Mouse (Mus musculus): ENCODE measurements around the gene C1ra. TPM values are rescaled to one million over a fixed set of nuclear protein-coding genes. Genes with fewer than 3 reads are reported as not detected.
"Not testable (repeated sequence)": the region's sequence is repeated elsewhere in the genome, so short reads cannot be mapped to it uniquely, and the experiment has no call there.

Gene C1ra
- polyA plus RNA-seq, 1 experiment from 2014 or later = 0.20 TPM

DNA sequence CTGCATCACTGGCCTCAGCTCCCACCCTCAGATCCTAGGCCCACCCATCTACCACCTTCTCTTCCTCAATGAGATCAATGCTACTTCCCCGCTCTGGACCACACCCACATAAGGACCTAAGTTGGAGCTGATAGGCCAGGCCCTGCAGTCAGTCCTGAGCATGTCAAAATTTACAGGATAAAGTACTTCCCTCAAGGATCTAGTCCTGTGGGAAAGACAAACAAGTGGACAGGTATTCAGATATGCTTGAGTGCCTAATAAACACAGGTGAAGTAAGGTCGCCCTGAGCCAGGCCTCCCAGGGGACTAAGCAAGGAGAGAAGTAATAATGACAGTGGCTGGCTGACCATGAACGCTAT is 32.7 kb upstream of the C1ra start:
- DNase-seq (ENCODE audit: low spot score) = no peak
- Histone ChIP-seq H3K4me3 (ENCODE audit: low read depth, low read length) (no peak overlapping the region), H3K9ac (replicated peaks; ENCODE audit: low read length) (no peak overlapping the region), H3K36me3 (replicated peaks; ENCODE audit: control insufficient read depth, insufficient read depth, low read depth, low read length) (no peaks in the 10 kb centered on the region), H3K27me3 (ENCODE audit: control insufficient read depth, insufficient read depth, low read length) (no peaks in the 10 kb centered on the region), H3K9me3 (replicated peaks; ENCODE audit: control insufficient read depth, low read length) (no peaks in the 10 kb centered on the region), H3K27ac (replicated peaks; ENCODE audit: low read depth, low read length) (no peak overlapping the region), H3K4me1 (ENCODE audit: control insufficient read depth, insufficient read depth, low read length) (no peaks in the 10 kb centered on the region), H3K4me2 (ENCODE audit: low read depth, low read length) (no peak overlapping the region)
- ATAC-seq (replicated peaks; ENCODE audit: insufficient number of reproducible peaks, low FRiP score, low TSS enrichment, low read depth) = no peak
- 84% methylated on average over 3 of the region's 3 CpGs for WGBS

DNA sequence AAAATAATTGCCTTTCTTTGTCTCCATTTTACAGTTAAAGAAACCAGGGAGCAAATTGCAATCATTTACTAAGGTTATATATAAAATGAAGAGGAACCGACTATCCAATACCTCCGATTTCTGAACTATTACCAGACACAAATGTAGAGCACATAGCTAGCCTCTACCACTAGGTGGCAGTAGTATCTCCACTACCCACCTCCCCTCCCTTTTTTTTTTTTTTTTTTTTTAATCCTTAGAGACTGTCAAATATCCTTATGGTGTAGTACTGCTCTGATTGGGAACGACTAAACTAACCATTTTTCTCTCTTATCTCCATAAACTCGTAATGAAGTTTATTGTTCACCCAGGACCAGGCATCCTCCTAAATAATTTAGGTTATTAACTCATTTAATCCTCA is 31.9 kb upstream of the C1ra start:
- WGBS = 60% methylated on average over 4 of the region's 4 CpGs
- ATAC-seq (replicated peaks; ENCODE audit: insufficient number of reproducible peaks, low FRiP score, low TSS enrichment, low read depth) (no peak), DNase-seq (ENCODE audit: low spot score) (peak; percentile 71)
- Histone ChIP-seq H3K4me1 (ENCODE audit: control insufficient read depth, insufficient read depth, low read length) (no peaks in the 10 kb centered on the region), H3K4me2 (ENCODE audit: low read depth, low read length) (no peak overlapping the region), H3K9ac (replicated peaks; ENCODE audit: low read length) (no peak overlapping the region), H3K27ac (replicated peaks; ENCODE audit: low read depth, low read length) (no peak overlapping the region), H3K9me3 (replicated peaks; ENCODE audit: control insufficient read depth, low read length) (no peaks in the 10 kb centered on the region), H3K36me3 (replicated peaks; ENCODE audit: control insufficient read depth, insufficient read depth, low read depth, low read length) (no peaks in the 10 kb centered on the region), H3K4me3 (ENCODE audit: low read depth, low read length) (no peak overlapping the region), H3K27me3 (ENCODE audit: control insufficient read depth, insufficient read depth, low read length) (no peaks in the 10 kb centered on the region)

DNA sequence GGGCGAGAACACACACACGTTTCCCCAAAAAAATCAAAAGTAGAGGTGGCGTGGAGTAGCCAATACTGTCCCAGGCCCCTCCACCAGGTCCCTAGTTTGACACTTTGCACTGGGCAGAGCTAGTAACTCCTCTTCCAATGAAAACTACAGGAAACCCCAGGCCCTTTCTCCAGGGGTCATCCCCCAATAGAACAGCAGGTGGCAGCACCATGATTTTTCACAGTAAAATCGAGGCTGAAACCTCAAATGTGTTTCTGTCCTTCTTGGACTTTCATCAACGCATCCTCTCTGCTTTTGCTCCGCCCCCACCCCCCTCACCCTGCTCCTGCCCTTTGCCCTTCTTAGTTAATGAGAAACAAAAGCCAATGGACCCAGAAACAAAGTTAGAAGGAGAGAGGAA is 30.6 kb upstream of the C1ra start:
- Histone ChIP-seq H3K4me2 (ENCODE audit: low read depth, low read length) (no peak overlapping the region), H3K27ac (replicated peaks; ENCODE audit: low read depth, low read length) (no peak overlapping the region), H3K9me3 (replicated peaks; ENCODE audit: control insufficient read depth, low read length) (no peaks in the 10 kb centered on the region), H3K9ac (replicated peaks; ENCODE audit: low read length) (no peak overlapping the region), H3K36me3 (replicated peaks; ENCODE audit: control insufficient read depth, insufficient read depth, low read depth, low read length) (no peaks in the 10 kb centered on the region), H3K27me3 (ENCODE audit: control insufficient read depth, insufficient read depth, low read length) (no peaks in the 10 kb centered on the region), H3K4me1 (ENCODE audit: control insufficient read depth, insufficient read depth, low read length) (no peaks in the 10 kb centered on the region), H3K4me3 (ENCODE audit: low read depth, low read length) (no peak overlapping the region)
- 14% methylated on average over 6 of the region's 6 CpGs for WGBS
- no peak for ATAC-seq (replicated peaks; ENCODE audit: insufficient number of reproducible peaks, low FRiP score, low TSS enrichment, low read depth)
- peak; percentile 71 for DNase-seq (ENCODE audit: low spot score)

DNA sequence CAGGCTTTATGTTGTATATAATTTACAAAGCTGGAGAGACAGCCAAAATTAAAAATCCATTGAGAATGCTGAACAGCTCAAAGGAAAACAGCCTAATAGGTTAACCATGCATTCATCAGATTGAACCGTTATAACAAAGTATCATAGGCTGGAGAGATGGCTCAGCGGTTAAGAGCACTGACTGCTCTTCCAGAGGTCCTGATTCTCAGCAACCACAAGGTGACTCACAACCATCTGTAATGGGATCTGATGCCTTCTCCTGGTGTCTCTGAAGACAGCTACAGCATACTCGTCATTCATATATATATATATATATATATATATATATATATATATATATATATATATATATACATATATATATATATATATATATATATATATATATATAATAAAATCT is 28.4 kb upstream of the C1ra start:
- not testable (repeated sequence) for H3K4me2 ChIP-seq (ENCODE audit: low read depth, low read length); H3K9ac ChIP-seq (replicated peaks; ENCODE audit: low read length); DNase-seq (ENCODE audit: low spot score); H3K27ac ChIP-seq (replicated peaks; ENCODE audit: low read depth, low read length); H3K27me3 ChIP-seq (ENCODE audit: control insufficient read depth, insufficient read depth, low read length); H3K9me3 ChIP-seq (replicated peaks; ENCODE audit: control insufficient read depth, low read length); H3K4me3 ChIP-seq (ENCODE audit: low read depth, low read length); H3K36me3 ChIP-seq (replicated peaks; ENCODE audit: control insufficient read depth, insufficient read depth, low read depth, low read length); ATAC-seq (replicated peaks; ENCODE audit: insufficient number of reproducible peaks, low FRiP score, low TSS enrichment, low read depth); H3K4me1 ChIP-seq (ENCODE audit: control insufficient read depth, insufficient read depth, low read length)
- WGBS = 86% methylated on average over 3 of the region's 3 CpGs

DNA sequence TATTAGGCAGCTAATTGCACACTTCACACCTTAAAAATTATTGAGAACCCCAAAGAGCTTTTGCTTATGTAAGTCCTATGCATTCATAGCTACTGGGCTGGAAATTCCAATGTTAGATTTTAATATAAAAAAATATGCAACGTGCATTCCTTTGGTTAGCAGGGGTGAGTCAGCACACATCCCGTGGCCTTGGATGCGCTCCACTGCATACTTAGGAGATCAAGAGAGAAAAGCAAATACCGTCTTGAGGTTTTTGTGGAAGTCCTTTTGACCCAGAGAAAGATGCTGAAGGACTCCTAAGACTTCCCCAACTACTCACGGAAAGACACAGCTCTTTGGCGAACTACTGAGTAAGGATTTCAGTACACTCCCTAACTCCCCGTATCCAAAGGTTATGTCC is 27.4 kb upstream of the C1ra start:
- no peak overlapping the region for H3K4me3 ChIP-seq (ENCODE audit: low read depth, low read length)
- no peak overlapping the region for H3K27ac ChIP-seq (replicated peaks; ENCODE audit: low read depth, low read length)

DNA sequence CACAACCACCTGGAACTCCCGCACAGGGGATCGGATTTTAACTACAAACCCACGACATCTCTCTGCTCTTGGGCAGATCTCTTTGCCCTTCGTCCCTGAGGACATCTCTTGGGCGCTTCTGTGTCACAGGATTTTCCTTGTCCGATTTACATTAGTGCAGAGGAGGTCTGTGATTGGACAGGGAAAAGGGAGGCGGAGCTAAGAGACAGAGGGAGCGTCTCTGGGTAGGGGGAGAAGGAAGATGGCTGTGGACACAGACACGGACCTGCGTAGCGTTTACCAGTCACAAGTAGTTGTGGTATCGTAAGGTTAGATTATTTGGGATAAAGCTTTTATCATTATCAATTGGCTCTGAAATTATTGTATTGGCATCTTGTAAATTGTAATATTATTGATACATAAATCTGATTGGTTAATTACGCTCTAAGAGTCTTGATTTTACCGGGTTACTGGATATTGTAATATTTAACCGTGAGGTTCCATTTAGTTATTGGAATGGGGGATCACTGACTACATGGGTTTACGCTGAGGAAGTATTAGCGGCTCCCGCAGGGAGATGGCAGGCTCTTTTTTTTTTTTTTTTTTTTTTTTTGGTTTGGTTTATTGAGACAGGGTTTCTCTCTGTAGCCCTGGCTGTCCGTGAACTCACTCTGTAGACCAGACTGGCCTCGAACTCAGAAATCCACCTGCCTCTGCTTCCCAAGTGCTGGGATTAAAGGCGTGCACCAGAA is 26.6 kb upstream of the C1ra start:
- no peak overlapping the region for H3K27ac ChIP-seq (replicated peaks; ENCODE audit: low read depth, low read length)
- H3K36me3 ChIP-seq (replicated peaks; ENCODE audit: control insufficient read depth, insufficient read depth, low read depth, low read length) = no peaks in the 10 kb centered on the region
- no peak overlapping the region for H3K4me3 ChIP-seq (ENCODE audit: low read depth, low read length)
- no peaks in the 10 kb centered on the region for H3K9me3 ChIP-seq (replicated peaks; ENCODE audit: control insufficient read depth, low read length)
- peak; percentile 40 for DNase-seq (ENCODE audit: low spot score)
- H3K27me3 ChIP-seq (ENCODE audit: control insufficient read depth, insufficient read depth, low read length) = no peaks in the 10 kb centered on the region
- H3K4me1 ChIP-seq (ENCODE audit: control insufficient read depth, insufficient read depth, low read length) = no peaks in the 10 kb centered on the region
- WGBS = 31% methylated on average over 21 of the region's 21 CpGs
- H3K9ac ChIP-seq (replicated peaks; ENCODE audit: low read length) = no peak overlapping the region
- ATAC-seq (replicated peaks; ENCODE audit: insufficient number of reproducible peaks, low FRiP score, low TSS enrichment, low read depth) = 0 out of 2 replicates have a peak, but pooled peaks have one; percentile 46
- no peak overlapping the region for H3K4me2 ChIP-seq (ENCODE audit: low read depth, low read length)

More for the DNA sequence above, 27.4 kb upstream of the C1ra start:
- Histone ChIP-seq H3K27me3 (ENCODE audit: control insufficient read depth, insufficient read depth, low read length) (no peaks in the 10 kb centered on the region), H3K4me1 (ENCODE audit: control insufficient read depth, insufficient read depth, low read length) (no peaks in the 10 kb centered on the region), H3K9ac (replicated peaks; ENCODE audit: low read length) (no peak overlapping the region), H3K36me3 (replicated peaks; ENCODE audit: control insufficient read depth, insufficient read depth, low read depth, low read length) (no peaks in the 10 kb centered on the region), H3K9me3 (replicated peaks; ENCODE audit: control insufficient read depth, low read length) (no peaks in the 10 kb centered on the region), H3K4me2 (ENCODE audit: low read depth, low read length) (no peak overlapping the region)
- no peak for DNase-seq (ENCODE audit: low spot score)
- 87% methylated on average over 7 of the region's 7 CpGs for WGBS
- ATAC-seq (replicated peaks; ENCODE audit: insufficient number of reproducible peaks, low FRiP score, low TSS enrichment, low read depth) = no peak

DNA sequence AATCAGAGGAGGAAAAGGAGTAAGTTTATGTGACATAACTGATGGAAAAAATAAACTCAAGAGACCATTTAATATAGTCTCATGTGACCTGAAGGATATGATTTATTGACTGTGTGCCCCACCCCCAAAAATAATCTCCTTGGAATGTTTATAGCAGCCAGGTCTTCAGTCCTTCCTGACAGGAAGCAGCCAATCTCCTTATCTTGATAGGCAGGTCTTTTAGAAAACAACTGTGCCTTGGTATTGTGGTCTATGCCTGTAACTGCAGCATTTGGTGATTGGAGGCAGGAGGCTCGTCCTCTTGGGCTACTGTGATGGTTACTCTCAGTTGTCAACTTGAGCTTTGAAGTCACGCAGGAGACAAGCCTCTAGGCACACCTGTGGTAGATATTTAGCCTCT is 24.7 kb upstream of the C1ra start:
- WGBS = 52% methylated on average over 2 of the region's 2 CpGs
- no peak overlapping the region for H3K4me2 ChIP-seq (ENCODE audit: low read depth, low read length)
- ATAC-seq (replicated peaks; ENCODE audit: insufficient number of reproducible peaks, low FRiP score, low TSS enrichment, low read depth) (no peak), DNase-seq (ENCODE audit: low spot score) (no peak)
- no peaks in the 10 kb centered on the region for H3K4me1 ChIP-seq (ENCODE audit: control insufficient read depth, insufficient read depth, low read length)
- H3K27me3 ChIP-seq (ENCODE audit: control insufficient read depth, insufficient read depth, low read length) = no peaks in the 10 kb centered on the region
- no peak overlapping the region for H3K4me3 ChIP-seq (ENCODE audit: low read depth, low read length)
- H3K9ac ChIP-seq (replicated peaks; ENCODE audit: low read length) = no peak overlapping the region
- no peak overlapping the region for H3K27ac ChIP-seq (replicated peaks; ENCODE audit: low read depth, low read length)
- H3K36me3 ChIP-seq (replicated peaks; ENCODE audit: control insufficient read depth, insufficient read depth, low read depth, low read length) = no peaks in the 10 kb centered on the region
- no peaks in the 10 kb centered on the region for H3K9me3 ChIP-seq (replicated peaks; ENCODE audit: control insufficient read depth, low read length)

DNA sequence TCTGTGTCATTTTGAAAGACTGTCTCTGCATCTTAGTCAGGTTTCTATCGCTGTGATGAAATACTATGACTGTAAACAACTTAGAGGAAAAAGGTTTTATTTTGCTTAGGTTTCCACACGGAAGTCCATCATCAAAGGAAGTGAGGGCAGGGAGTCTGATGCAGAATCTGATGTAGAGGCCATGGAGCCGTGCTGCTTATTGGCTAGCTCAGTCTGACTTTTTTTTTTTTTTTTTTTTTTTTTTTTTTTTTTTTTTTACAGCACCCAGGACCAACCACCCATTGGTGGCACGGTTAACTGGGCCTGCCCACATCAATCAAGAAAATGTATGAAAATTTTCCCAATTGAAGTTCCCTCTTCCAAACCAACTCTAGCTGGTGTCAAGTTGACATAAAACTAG is 23.3 kb upstream of the C1ra start:
- Histone ChIP-seq H3K36me3 (replicated peaks; ENCODE audit: control insufficient read depth, insufficient read depth, low read depth, low read length) (no peaks in the 10 kb centered on the region), H3K9ac (replicated peaks; ENCODE audit: low read length) (no peak overlapping the region), H3K4me2 (ENCODE audit: low read depth, low read length) (no peak overlapping the region), H3K27me3 (ENCODE audit: control insufficient read depth, insufficient read depth, low read length) (no peaks in the 10 kb centered on the region), H3K4me1 (ENCODE audit: control insufficient read depth, insufficient read depth, low read length) (no peaks in the 10 kb centered on the region), H3K4me3 (ENCODE audit: low read depth, low read length) (no peak overlapping the region), H3K9me3 (replicated peaks; ENCODE audit: control insufficient read depth, low read length) (no peaks in the 10 kb centered on the region), H3K27ac (replicated peaks; ENCODE audit: low read depth, low read length) (no peak overlapping the region)
- DNase-seq (ENCODE audit: low spot score) = no peak
- no peak for ATAC-seq (replicated peaks; ENCODE audit: insufficient number of reproducible peaks, low FRiP score, low TSS enrichment, low read depth)
- 85% methylated on average over 4 of the region's 4 CpGs for WGBS
